Mouse (Mus musculus): ENCODE results near the gene Nrcam.

Nrcam gene

GRCm38 (mm10) chr12:44357881-44358280, 29.2 kb downstream of the Nrcam start:
- DNase-seq (ENCODE audit: low spot score), result no peak

DNA sequence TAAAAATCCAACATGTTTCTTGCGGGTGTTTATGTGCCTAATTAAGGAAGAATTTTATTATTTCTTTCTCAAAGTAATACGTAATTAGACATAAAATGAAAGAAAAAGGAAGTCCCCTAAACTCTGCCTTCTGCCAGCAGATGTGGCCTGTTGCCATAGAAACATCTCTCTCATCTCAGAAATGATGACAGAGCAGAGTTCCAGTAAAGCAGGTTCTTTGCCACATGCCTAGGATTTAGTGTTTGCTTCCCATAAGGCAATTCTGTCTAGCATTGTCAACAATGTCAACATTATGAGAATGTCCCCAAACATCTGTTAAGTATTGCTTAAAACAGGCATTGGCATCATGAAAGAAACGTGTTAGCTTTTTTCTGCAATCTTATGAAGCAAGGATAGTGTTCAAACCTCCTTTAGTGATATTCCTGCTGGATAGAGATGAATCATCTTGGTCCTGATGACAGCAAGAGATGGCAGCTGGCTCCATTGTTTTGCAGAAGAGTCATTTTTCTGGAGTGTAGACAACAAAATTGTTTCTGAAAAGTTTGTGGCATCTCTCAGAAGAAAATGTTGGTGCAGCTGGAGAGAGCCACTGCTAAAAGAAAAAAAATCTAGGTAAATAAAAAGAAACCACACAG, 42.5 kb downstream of the Nrcam start:
- DNase-seq (ENCODE audit: low spot score), result no peak

DNA sequence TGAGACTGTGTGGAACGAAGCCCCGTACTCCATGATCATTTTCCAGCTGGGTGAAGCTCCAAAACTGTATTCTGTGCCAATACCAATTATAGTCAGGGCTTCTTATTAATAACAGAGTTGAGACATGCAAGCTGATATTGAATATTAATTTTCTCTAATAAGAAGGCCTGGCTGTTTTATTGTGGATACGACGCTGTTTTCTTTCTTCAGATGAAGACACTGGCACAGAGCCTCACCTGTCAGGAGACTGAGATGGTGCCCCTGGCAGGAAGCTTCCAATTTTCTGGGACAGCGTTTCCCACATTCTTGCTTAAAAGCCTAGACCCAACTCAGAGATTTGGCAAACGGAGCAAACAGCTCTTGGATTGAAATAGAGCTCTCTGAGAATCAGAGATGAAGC, 47.3 kb downstream of the Nrcam start:
- no peak for DNase-seq (ENCODE audit: low spot score)

GRCm38 (mm10) chr12:44378431-44379161, 49.9 kb downstream of the Nrcam start:
- DNase-seq (ENCODE audit: low spot score), result no peak

DNA sequence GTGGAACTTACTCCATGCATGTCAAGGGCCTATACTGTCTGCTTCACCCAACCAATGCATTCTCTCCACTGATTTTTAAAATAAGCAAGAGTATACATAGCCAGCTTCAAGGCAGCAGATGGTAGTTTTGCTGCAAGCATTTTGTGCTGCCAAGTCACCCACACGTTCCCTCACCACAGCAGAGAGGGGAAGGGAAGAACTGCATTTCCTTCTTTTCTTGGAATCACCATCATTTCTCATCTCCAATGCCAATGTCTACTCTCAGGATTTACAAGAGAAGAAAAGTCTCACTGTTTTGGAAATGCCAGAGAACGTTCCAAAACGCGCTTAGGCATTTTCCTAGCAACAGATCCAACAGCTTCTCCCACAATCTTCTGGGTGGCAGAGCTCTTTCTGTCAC, 52.1 kb downstream of the Nrcam start:
- DNase-seq (ENCODE audit: low spot score), result no peak

DNA sequence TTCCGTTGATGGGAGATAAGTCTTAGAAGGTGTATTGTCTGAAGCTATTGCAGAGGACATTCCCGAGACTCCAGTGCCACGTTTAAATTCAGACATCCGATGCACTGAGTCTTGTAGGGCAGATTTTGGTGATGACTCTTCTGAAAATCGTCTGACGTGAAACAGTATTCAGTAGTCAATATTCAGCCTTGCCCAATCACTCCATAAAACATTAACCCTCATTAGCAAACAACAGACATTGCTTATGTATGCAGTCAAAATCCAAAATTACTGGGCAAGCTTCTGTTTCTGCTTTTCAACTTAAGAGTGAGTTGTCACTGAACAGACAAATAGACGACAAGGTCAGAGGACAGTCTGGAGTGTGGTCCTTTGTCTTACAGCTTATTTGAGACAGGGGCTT, 57.7 kb downstream of the Nrcam start:
- DNase-seq (ENCODE audit: low spot score), result no peak

- DNase-seq (ENCODE audit: low spot score), result no peak
Observed at GRCm38 (mm10) chr12:44388220-44388619, 59.5 kb downstream of the Nrcam start.

- no peak for DNase-seq (ENCODE audit: low spot score)
Observed at GRCm38 (mm10) chr12:44390391-44391137, 61.9 kb downstream of the Nrcam start.

GRCm38 (mm10) chr12:44394901-44395300, 66.2 kb downstream of the Nrcam start:
- no peak for DNase-seq (ENCODE audit: low spot score)

- no peak for DNase-seq (ENCODE audit: low spot score)
Observed at GRCm38 (mm10) chr12:44397782-44398181, 69.1 kb downstream of the Nrcam start.

DNA sequence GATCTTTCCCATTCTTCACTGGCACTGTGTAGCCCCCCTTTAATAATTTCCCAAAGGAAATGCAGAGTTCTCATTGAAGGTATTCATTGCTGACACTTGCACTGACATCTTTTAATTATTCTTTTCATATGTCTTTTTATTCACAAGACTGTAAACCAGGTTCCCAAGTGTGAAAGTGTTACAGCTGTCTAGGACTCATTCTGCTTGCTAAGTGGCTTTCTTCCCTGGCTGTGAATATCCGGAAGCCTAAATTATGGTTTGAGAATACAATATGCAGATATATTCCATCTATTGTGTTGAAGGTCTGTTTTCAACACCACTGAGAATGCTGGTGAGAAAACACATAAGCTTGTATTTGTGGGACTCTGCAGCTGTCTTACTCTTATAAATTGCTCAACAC, 73.4 kb downstream of the Nrcam start:
- no peak for DNase-seq (ENCODE audit: low spot score)

GRCm38 (mm10) chr12:44403270-44403669, 74.6 kb downstream of the Nrcam start:
- DNase-seq (ENCODE audit: low spot score), result no peak

DNA sequence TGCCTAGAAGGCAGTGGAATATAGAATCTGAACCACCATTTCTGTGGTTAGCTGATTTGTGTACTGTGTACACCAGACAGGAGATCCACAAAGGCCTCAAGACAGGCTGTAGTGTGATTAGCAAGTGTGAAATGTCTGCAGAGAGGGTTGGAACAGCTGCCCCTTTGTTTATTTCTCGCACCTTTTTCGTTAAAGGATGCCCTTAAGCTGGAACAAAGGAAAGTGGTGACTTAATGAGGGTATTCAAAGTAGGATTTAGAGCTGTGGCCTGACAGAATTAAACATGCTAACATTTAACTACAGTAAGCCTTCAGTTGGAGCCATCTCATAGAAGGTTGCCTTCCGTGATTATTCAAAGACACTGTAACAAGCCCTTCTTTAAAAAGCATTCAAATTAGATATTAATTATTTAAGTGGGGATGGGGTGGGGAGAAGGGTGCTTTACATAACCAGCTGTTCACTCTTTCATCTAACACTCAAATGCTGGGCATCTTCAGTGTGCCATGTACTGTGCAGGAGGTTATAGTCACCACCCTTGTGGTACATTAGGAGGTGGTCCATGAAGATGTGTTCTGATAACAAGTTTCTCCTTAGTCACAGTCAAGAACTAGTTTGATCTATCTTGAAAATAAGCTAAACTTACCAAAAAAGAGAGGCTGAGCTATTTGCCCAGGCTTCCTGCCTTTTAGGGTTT, 75.2 kb downstream of the Nrcam start:
- DNase-seq (ENCODE audit: low spot score), result no peak

DNA sequence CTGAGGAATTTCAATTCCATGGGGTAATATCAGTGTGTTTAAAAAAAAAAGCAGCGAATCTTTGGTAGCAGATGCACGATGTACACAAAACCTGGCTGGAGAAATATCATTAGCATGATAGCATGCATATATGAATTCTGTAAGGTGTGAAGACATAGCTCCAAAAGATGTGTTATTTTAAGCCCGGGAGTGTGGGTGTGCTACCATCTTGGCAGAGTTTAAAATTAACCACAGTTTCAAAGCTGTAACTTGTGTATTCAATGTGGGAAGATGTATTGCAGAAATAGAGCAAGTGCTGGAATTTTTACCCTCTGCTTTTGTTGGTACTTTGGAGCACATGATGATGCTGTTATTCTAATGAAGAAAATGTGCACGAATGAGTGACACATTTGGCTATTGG, 81.1 kb downstream of the Nrcam start:
- DNase-seq (ENCODE audit: low spot score), result no peak

DNA sequence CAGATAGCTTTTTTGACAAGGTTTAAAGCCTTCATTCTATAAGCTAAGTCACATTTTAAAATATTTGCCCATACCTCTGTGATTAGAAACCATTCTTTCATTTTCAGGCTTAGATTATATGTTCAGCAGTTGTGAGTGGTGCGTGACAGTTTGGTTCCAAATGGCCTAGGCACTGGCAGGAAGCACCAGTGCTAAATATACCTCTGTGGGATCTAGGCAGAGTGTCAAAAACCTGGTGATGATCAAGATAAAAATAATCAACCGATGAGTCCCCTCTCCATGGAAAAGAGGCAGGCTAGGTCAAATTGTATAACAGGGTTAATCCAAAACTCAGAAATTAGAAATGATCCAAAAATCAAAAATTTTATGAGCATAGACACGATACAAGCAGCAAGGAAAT, 82.3 kb downstream of the Nrcam start:
- no peak for DNase-seq (ENCODE audit: low spot score)

- no peak for DNase-seq (ENCODE audit: low spot score)
Observed at GRCm38 (mm10) chr12:44422154-44422866, 93.6 kb downstream of the Nrcam start.

GRCm38 (mm10) chr12:44422867-44423255, 94.2 kb downstream of the Nrcam start:
- DNase-seq (ENCODE audit: low spot score), result no peak

- DNase-seq (ENCODE audit: low spot score), result no peak
Observed at GRCm38 (mm10) chr12:44424011-44424410, 95.3 kb downstream of the Nrcam start.

- DNase-seq (ENCODE audit: low spot score), result no peak
Observed at GRCm38 (mm10) chr12:44425040-44425439, 96.4 kb downstream of the Nrcam start.

DNA sequence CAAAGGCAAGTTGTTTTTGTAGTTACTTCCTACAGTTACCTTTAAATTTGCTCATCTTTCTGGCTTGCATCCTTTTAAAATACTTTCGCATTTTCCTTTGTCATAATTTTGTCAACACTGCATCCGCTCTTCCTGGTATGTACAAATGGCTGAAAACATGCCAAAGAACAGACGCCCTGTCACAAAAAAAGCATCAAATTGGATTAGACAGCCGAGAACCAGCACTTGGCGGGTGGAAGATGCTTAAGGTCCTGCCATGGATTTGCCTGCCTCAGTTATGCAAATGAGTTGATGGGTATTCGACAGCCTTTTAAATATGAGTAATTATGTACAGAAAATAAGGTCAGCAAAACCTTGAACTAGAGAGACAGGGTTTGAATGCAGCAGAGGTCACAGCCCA, 101.7 kb downstream of the Nrcam start:
- DNase-seq (ENCODE audit: low spot score), result no peak

DNA sequence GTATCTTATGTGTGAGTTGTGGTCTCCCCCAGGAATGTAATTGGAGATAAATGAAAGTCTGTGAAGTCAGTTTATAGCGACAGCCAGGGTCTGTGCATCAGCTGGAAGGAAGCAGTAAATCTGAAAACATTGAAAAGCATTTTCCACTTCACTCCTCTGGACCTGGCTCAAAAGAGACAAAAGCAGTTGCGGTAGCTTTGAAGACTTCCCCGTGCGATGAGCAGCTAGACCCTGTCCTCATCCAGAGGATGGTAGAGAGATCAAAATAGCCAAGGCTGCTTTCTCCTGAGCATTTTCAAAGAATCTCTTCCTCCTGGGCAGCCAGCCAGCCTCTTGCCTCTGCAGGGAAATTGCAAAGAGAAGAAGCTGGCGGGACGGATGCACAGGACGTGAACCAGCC, 102.3 kb downstream of the Nrcam start:
- DNase-seq (ENCODE audit: low spot score), result no peak

DNA sequence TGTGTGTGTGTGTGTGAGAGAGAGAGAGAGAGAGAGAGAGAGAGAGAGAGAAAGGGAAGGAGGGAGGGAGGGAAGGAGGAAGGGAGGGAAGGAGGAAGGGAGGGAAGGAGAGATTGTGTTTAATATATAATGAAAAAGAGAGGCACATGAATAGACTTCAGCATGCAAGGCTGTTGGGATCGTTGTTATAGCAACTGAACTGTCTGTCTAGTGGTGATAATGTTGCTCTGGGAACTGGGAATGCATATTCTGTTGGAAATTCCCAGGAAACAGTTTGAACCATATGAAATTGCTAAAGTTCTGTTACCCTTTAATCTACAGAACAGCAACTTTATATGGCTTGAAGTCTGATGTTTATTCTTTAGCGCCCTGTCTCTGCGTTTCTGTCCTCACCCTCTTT, 104.0 kb downstream of the Nrcam start:
- DNase-seq (ENCODE audit: low spot score), result no peak
